Mouse (Mus musculus) stomach, postnatal 0 days (tissue): ENCODE measurements at regions not wholly inside any gene's neighbourhood (a gene's known extent, or its start where the extent isn't known, plus 50 kb on each side); places are given as distances from the start of the nearest gene placed in this dataset.

ENCODE experiments used
- CTCF ChIP-seq: IDR thresholded peaks from 2 replicates; pipeline ENCODE4 v1.5.1; 2016; ENCODE audit warnings: antibody characterized with exemption, low read depth, mild to moderate bottlenecking, moderate library complexity
- EP300 ChIP-seq: optimal IDR thresholded peaks from 2 replicates; pipeline ENCODE3; 2016; ENCODE audit warnings: antibody characterized with exemption

DNA sequence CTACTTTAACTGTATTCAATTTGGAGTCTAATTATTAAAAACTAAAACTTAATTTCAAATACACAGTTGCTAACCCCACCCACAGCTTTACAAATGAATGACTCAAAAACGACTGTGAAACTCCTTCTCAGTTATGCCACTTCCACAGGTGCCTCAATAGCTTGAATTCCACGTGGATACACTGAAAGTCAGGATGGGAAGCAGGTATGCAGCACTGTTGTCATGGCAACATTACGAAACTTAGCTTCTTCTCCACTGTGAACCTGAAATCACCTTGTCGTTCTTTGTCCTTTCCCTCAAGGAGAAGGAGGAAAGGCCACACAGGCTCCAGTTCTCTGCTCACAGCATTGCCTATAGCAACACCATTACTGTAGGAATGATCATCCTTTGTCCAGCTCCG lies 60.5 kb upstream of the Thrb start:
- TF ChIP-seq CTCF (no peak), EP300 (no peak)
